Mouse (Mus musculus): ENCODE measurements around the gene Fam172a.

The Fam172a gene

DNA sequence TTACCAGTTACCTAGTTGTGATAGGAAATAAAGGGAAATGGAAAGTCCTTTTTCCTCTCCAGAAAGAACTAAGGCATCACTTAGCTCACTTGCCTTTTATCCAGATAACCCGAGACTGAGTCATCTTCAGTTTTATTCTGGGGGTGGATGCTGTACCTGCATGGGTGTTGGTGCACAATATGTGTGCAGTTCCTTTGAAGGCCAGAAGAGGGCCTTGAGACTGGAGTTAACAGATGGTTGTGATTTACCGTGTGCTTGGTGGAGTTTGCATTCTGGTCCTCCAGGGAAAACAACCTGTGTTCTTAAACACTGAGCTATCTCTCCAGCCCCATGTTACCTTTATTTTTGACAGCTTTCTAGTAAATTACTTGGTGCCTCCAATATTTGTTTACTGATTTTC lies 392.5 kb downstream of the Fam172a start:
- in situ Hi-C loops (cut with MboI; ENCODE audit: low pct_unique_long_range_greater_than_20kb in 1 of 2, low sequenced_read_pairs in 2 of 2, unreplicated experiment in 1 of 2), result no loop called here

- in situ Hi-C loops (cut with MboI; ENCODE audit: low pct_unique_long_range_greater_than_20kb in 1 of 2, low sequenced_read_pairs in 2 of 2, unreplicated experiment in 1 of 2), result no loop called here
Measured at GRCm38 (mm10) chr13:78095071-78095973, 393.5 kb downstream of the Fam172a start.

- in situ Hi-C loops (cut with MboI; ENCODE audit: low pct_unique_long_range_greater_than_20kb in 1 of 2, low sequenced_read_pairs in 2 of 2, unreplicated experiment in 1 of 2), result no loop called here
Measured at GRCm38 (mm10) chr13:78098858-78099445, 397.1 kb downstream of the Fam172a start.

DNA sequence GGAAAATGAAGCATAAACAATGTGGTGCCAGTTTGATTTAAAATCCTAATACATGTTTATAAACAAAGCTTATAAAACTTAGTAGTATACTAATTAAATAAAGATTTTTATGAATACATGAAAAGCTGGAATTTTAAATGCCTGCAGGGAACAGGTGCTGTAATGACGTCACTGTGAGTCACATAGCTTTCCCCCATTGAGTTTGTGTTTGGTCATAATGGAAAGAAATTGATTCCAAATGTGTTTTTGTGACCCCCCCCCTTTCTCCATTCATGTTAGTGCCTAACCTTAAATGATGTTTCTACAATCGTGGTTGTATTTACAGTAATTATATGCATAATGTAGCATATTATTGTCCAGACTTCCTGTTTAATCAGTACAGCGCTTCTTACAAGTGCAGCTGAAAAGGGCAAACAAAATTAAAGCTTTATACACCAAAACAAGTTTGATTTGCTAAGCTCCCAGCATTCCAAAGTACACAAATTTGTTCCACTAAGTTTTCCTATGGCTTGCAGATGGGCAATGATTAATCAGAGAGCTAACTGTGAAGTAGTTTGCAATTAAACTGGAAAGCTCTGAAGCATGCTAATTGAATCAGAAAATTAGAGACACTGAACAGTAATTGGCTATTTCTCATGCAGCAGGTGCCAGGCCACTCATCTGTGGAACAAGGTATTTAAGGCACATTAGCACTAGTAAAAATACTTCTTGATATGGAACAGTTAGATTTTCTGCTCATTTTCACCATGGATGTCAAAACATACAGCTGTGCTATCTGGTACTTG lies 398.1 kb downstream of the Fam172a start:
- in situ Hi-C loops (cut with MboI; ENCODE audit: low pct_unique_long_range_greater_than_20kb in 1 of 2, low sequenced_read_pairs in 2 of 2, unreplicated experiment in 1 of 2), result no loop called here

DNA sequence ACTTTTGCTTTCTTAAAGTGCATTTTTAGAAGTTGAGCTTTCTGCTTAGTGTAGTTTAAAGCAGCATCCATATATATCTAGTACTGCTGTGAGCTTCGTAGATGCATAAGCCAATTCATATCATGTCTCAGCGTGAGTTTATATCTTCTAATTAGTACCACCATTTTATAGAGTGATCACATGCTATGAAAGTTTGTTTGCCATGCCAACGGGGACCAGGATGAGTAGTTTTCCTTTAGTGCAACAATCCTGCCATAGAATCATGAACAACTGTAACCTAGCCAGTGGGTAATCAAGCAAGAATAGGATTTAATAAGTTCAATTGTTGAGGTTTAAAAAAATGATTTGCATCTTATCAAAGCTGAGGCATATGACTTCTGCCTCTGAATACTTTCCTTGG lies 398.8 kb downstream of the Fam172a start:
- in situ Hi-C loops (cut with MboI; ENCODE audit: low pct_unique_long_range_greater_than_20kb in 1 of 2, low sequenced_read_pairs in 2 of 2, unreplicated experiment in 1 of 2), result no loop called here

GRCm38 (mm10) chr13:78102337-78102736 lies 400.5 kb downstream of the Fam172a start:
- in situ Hi-C loops (cut with MboI; ENCODE audit: low pct_unique_long_range_greater_than_20kb in 1 of 2, low sequenced_read_pairs in 2 of 2, unreplicated experiment in 1 of 2), result no loop called here

GRCm38 (mm10) chr13:78104851-78105250 lies 403.0 kb downstream of the Fam172a start:
- in situ Hi-C loops (cut with MboI; ENCODE audit: low pct_unique_long_range_greater_than_20kb in 1 of 2, low sequenced_read_pairs in 2 of 2, unreplicated experiment in 1 of 2), result no loop called here

GRCm38 (mm10) chr13:78110648-78111047 lies 408.8 kb downstream of the Fam172a start:
- in situ Hi-C loops (cut with MboI; ENCODE audit: low pct_unique_long_range_greater_than_20kb in 1 of 2, low sequenced_read_pairs in 2 of 2, unreplicated experiment in 1 of 2), result no loop called here

GRCm38 (mm10) chr13:78113978-78114377 lies 412.1 kb downstream of the Fam172a start:
- in situ Hi-C loops (cut with MboI; ENCODE audit: low pct_unique_long_range_greater_than_20kb in 1 of 2, low sequenced_read_pairs in 2 of 2, unreplicated experiment in 1 of 2), result no loop called here

- in situ Hi-C loops (cut with MboI; ENCODE audit: low pct_unique_long_range_greater_than_20kb in 1 of 2, low sequenced_read_pairs in 2 of 2, unreplicated experiment in 1 of 2), result no loop called here
Measured at GRCm38 (mm10) chr13:78118715-78119114, 416.9 kb downstream of the Fam172a start.

- in situ Hi-C loops (cut with MboI; ENCODE audit: low pct_unique_long_range_greater_than_20kb in 1 of 2, low sequenced_read_pairs in 2 of 2, unreplicated experiment in 1 of 2), result no loop called here
Measured at GRCm38 (mm10) chr13:78121991-78122390, 420.2 kb downstream of the Fam172a start.

GRCm38 (mm10) chr13:78123911-78124426 lies 422.1 kb downstream of the Fam172a start:
- in situ Hi-C loops (cut with MboI; ENCODE audit: low pct_unique_long_range_greater_than_20kb in 1 of 2, low sequenced_read_pairs in 2 of 2, unreplicated experiment in 1 of 2), result no loop called here

DNA sequence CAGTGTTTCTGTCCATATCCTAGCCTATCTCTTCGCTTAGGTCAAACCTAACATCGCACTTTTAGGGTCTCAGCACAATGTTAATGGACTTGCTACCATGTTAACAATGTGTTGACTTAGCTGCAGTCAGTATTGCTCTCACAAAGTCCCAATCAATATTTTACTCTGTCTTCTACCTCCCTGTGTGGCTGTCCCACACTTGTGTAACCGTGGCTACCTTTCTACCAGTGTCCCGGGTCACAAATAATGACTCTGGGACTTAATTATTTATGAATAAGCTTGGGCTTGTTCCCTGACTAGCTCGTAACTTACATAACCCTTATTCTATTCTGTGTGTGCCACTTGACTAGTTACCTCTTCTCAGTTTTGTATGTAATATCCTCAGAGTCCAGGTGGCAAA lies 455.6 kb downstream of the Fam172a start:
- in situ Hi-C loops (cut with MboI; ENCODE audit: low pct_unique_long_range_greater_than_20kb in 1 of 2, low sequenced_read_pairs in 2 of 2, unreplicated experiment in 1 of 2), result no loop called here

GRCm38 (mm10) chr13:78162149-78162548 lies 460.3 kb downstream of the Fam172a start:
- in situ Hi-C loops (cut with MboI; ENCODE audit: low pct_unique_long_range_greater_than_20kb in 1 of 2, low sequenced_read_pairs in 2 of 2, unreplicated experiment in 1 of 2), result no loop called here

GRCm38 (mm10) chr13:78163087-78163958 lies 461.5 kb downstream of the Fam172a start:
- in situ Hi-C loops (cut with MboI; ENCODE audit: low pct_unique_long_range_greater_than_20kb in 1 of 2, low sequenced_read_pairs in 2 of 2, unreplicated experiment in 1 of 2), result no loop called here

DNA sequence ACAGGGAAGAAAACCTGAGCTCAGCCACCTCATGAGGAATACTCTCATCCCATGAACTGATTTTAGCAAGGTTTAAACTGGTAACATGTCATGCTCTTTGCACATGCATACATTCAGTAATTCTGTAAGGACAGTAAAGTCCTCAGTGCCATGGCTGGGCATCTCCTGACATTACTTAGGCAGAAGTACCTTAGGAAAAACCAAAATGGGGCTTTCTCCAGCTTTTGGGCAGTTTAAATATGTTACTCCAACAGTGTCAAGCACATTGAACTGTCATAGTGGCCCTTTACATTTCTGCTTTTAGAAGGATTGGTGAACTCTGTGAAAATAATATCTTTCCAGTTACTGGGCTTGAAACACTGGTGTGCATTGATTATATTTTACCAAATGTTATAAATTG lies 463.1 kb downstream of the Fam172a start:
- in situ Hi-C loops (cut with MboI; ENCODE audit: low pct_unique_long_range_greater_than_20kb in 1 of 2, low sequenced_read_pairs in 2 of 2, unreplicated experiment in 1 of 2), result no loop called here

DNA sequence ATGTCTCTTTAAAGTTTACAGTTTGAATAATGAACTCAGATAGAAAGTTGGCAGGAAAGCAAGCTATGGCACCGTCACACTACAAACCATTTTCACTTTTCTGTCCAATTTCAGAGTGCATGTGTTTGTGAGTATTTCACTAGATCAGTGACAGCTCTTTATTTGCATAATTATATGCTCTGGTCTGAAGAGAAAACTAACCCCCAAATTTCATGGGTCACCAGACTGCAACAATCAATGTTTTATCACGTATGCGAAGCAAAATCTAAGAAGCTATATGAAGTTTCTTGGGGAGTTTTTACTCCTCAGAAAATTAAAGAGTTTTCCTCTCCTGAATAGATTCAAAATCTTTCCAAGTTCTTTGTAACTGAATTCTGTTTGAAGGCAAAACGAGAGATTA lies 466.3 kb downstream of the Fam172a start:
- in situ Hi-C loops (cut with MboI; ENCODE audit: low pct_unique_long_range_greater_than_20kb in 1 of 2, low sequenced_read_pairs in 2 of 2, unreplicated experiment in 1 of 2), result no loop called here

DNA sequence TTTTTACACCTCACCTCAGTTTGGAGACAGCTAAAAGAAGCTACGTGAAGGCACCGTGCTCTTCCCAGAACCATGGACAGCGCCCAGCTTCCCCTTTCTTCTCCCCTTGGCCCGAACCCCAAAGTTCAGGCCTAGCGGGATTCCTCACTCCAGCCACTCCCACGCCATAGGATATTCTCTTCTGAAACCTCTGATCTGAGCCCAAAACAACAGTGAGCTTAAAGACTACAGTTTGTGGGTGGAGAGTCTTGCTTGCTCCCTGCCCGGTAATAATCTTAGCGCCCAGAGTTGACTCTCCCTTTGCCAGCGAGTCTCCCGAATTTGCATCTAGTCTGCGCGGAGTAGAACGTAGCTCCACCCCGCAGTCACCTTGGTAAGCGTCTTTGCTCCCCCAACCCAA lies 469.5 kb downstream of the Fam172a start:
- in situ Hi-C loops (cut with MboI; ENCODE audit: low pct_unique_long_range_greater_than_20kb in 1 of 2, low sequenced_read_pairs in 2 of 2, unreplicated experiment in 1 of 2), result no loop called here
